Mouse (Mus musculus) neural tube, embryonic 11.5 days (tissue): ENCODE measurements around the gene Pld1. TPM values are rescaled to one million over a fixed set of nuclear protein-coding genes. Genes with fewer than 3 reads are reported as not detected.

Experiments used
- ATAC-seq: fragments of 200-750 bp; cut with Nextera tagmentation; 2 replicates; pipeline ENCODE4 v1.8.0; 2017; ENCODE audit warnings: moderate number of reproducible peaks, mild to moderate bottlenecking, moderate TSS enrichment, moderate library complexity; ENCODE audit not compliant: insufficient read depth, low FRiP score, low TSS enrichment
- DNase-seq: peaks from one replicate; pipeline ENCODE4 v3.0.0-alpha.2; 2015; ENCODE audit warnings: low spot score
- H3K27ac ChIP-seq: fragments of 300-500 bp; sonication (generic); 2 replicates; pipeline ENCODE4 v1.5.1; 2014; ENCODE audit warnings: low read depth, mild to moderate bottlenecking, low read length
- H3K27me3 ChIP-seq: fragments of 300-500 bp; sonication (generic); 2 replicates; pipeline ENCODE4 v1.6.1; 2014; ENCODE audit warnings: mild to moderate bottlenecking, low read length, mixed read lengths; ENCODE audit not compliant: control insufficient read depth, insufficient read depth
- H3K36me3 ChIP-seq: fragments of 300-500 bp; sonication (generic); 2 replicates; pipeline ENCODE4 v1.6.1; 2014; ENCODE audit warnings: mild to moderate bottlenecking, low read length, moderate library complexity, mixed read lengths; ENCODE audit not compliant: control insufficient read depth, insufficient read depth
- H3K4me1 ChIP-seq: fragments of 300-500 bp; sonication (generic); 2 replicates; pipeline ENCODE4 v1.6.1; 2014; ENCODE audit warnings: low read length, mixed read lengths; ENCODE audit not compliant: control insufficient read depth, insufficient read depth
- H3K4me2 ChIP-seq: fragments of 300-500 bp; sonication (generic); 2 replicates; pipeline ENCODE4 v1.6.1; 2014; ENCODE audit warnings: low read depth, mild to moderate bottlenecking, moderate library complexity
- H3K4me3 ChIP-seq: fragments of 300-500 bp; sonication (generic); 2 replicates; pipeline ENCODE4 v1.5.1; 2014; ENCODE audit warnings: low read depth, low read length
- H3K9ac ChIP-seq: fragments of 300-500 bp; sonication (generic); 2 replicates; pipeline ENCODE4 v1.6.1; 2014; ENCODE audit warnings: mild to moderate bottlenecking, low read length
- H3K9me3 ChIP-seq: fragments of 300-500 bp; sonication (generic); 2 replicates; pipeline ENCODE4 v1.6.1; 2016; ENCODE audit warnings: low read length; ENCODE audit not compliant: control insufficient read depth
- WGBS: fragments of 180-500 bp; shearing (Covaris S2); extraction: QIAGEN DNeasy Blood & Tissue Kit; methylation state at CpG from one replicate; pipeline ENCODE4 v1.1.7; 2014; 5-methylcytosine and 5-hydroxymethylcytosine counted together
- polyA plus RNA-seq: library from polyadenylated mRNA; unstranded; fragments of >200 nt; fragmentation: Nextera tagmentation; extraction: Ambion mirVana; gene quantifications from 2 replicates; pipeline ENCODE4 v1.2.1, GENCODE M21; 2014

Gene Pld1
- polyA plus RNA-seq, 1 experiment from 2014 or later: 2.7 TPM

- ATAC-seq (no peak), DNase-seq (no peak)
- no peak overlapping the region for H3K9ac ChIP-seq
- no peaks in the 10 kb centered on the region for H3K36me3 ChIP-seq
- H3K27ac ChIP-seq: no peak overlapping the region
- no peaks in the 10 kb centered on the region for H3K27me3 ChIP-seq
- no peak overlapping the region for H3K4me3 ChIP-seq
- no peak overlapping the region for H3K4me2 ChIP-seq
- H3K9me3 ChIP-seq: no peaks in the 10 kb centered on the region
- 90% methylated on average over 2 of the region's 2 CpGs for WGBS
- no peaks in the 10 kb centered on the region for H3K4me1 ChIP-seq
Measured at GRCm38 (mm10) chr3:27908316-27908715, 30.2 kb upstream of the Pld1 start.

DNA sequence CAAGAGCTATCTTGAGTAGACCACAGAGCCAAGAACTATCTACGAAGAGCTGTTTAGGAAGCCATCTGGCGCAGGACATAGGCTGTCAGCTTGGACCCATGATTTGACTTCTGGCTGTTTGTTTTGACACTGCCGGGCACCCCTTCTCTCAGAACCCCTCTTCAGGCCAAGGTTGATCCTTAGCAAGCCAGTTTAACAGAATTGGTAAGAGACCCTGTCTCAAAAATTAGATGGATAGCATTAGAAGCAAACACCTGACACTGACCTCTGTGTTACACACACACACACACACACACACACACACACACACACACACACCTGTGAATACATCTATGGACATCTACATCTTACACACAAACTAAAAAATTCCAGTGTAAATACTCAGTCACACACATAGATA is 29.5 kb upstream of the Pld1 start:
- Histone ChIP-seq H3K9ac (no peak overlapping the region), H3K9me3 (no peaks in the 10 kb centered on the region), H3K4me3 (no peak overlapping the region), H3K27ac (no peak overlapping the region), H3K27me3 (no peaks in the 10 kb centered on the region), H3K4me2 (no peak overlapping the region), H3K4me1 (no peaks in the 10 kb centered on the region), H3K36me3 (no peaks in the 10 kb centered on the region)
- DNase-seq (no peak), ATAC-seq (no peak)
- 90% methylated on average over 3 of the region's 3 CpGs for WGBS

DNA sequence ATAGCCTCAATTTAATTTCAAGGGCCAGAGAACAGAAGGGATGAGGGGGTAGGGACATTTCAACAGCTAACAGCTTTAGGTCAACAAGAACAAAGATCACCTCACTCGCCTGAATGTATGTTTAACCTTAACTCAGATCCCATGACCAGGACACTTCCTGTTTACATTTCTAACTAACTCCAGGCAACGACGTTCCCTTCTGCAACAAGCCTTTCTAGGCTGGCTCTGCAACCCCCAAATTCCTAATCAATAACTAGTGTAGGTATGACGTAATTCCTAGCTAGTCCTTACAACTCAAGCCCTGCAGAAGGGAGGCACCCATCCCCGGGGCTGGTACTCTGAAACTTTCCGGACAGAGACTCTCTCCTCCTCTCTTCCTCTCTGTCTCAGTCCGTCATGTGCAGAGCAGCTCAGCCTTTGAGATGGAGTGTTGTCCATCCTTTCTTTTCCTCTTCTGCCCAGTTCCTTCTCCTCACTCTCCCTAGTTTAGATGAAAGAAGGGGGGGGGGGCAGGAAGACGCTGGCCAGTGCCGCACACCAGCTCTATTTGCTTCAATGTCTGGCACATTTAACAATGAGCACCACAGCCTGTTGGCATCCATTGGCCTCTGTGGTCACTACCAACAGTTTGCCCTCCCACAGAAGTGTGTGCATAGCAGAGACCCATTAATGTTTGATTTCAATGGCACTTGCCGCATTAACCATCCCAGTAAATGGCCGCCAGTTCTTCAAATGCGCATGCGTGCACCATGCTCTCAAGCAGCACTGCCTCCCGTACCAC is 19.6 kb upstream of the Pld1 start:
- Histone ChIP-seq H3K9ac (no peak overlapping the region), H3K4me2 (no peak overlapping the region), H3K4me3 (no peak overlapping the region), H3K4me1 (no peaks in the 10 kb centered on the region), H3K9me3 (no peaks in the 10 kb centered on the region), H3K27me3 (no peaks in the 10 kb centered on the region), H3K27ac (no peak overlapping the region), H3K36me3 (no peaks in the 10 kb centered on the region; the same call in 1 of the 2 replicates)
- 88% methylated on average over 14 of the region's 14 CpGs for WGBS
- DNase-seq: no peak
- no peak for ATAC-seq

DNA sequence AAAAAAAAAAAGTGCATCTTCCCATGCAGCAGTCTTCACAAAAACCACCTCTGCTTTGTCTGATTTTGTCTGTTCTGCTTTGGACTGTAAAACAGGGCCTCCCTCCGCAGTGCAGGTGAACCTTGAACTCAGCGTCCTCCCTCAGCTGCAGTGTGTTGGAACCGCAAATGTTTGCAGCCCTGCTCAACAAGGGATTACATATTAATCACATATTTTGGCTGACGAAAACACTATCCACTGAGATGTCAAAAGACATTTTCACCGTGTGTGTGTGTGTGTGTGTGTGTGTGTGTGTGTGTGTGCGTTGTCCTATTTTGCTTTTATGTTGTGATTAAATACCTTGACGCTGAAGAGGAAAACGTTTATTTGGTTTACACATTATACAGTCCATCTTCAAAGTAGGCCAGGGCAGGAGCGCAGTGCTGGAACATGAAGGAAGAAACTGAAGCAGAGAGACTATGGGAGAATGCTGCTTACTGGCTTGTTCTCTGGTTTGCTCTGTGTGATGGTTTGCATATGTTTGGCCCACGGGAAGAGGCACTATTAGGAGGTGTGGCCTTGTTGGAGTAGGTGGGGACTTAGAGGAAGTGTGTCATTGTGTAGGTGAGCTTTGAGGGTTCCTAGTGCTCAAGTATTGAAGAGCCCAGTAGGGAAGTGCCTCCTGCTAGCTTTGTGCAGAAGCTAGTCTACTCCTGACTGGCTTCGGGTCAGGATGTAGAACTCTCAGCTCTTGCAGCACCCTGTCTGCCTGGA is 17.1 kb upstream of the Pld1 start:
- 87% methylated on average over 11 of the region's 11 CpGs for WGBS
- Histone ChIP-seq H3K9me3 (no peaks in the 10 kb centered on the region), H3K9ac (no peak overlapping the region), H3K4me2 (no peak overlapping the region), H3K4me3 (no peak overlapping the region), H3K4me1 (no peaks in the 10 kb centered on the region), H3K27me3 (no peaks in the 10 kb centered on the region), H3K27ac (no peak overlapping the region), H3K36me3 (no peaks in the 10 kb centered on the region; the same call in 1 of the 2 replicates)
- DNase-seq: no peak
- ATAC-seq: no peak

DNA sequence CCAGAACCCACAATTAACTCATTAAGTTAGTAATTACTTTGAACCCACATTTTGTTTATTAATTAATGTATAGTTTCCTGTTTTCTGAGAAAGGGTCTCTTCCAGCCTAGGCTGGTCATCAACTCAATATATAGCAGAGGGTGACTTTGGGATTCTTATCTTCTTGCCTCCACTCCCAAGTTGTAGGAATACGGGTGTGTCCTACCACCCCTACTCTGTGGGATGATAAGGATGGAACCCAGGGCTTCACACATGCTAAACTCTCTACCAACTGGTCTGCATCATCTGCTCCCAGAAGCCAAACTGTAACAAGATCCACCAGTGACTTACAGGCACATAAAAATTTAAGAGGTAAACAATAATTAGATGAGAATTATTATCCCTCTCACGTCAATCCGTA is 14.5 kb upstream of the Pld1 start:
- Histone ChIP-seq H3K4me3 (no peak overlapping the region), H3K9ac (no peak overlapping the region), H3K4me1 (no peaks in the 10 kb centered on the region), H3K36me3 (no peaks in the 10 kb centered on the region; the same call in 1 of the 2 replicates), H3K9me3 (no peaks in the 10 kb centered on the region), H3K27ac (no peak overlapping the region), H3K27me3 (no peaks in the 10 kb centered on the region), H3K4me2 (no peak overlapping the region)
- 87% methylated on average over 3 of the region's 3 CpGs for WGBS
- no peak for ATAC-seq
- no peak for DNase-seq

GRCm38 (mm10) chr3:27929219-27929618 is 9.3 kb upstream of the Pld1 start:
- H3K4me3 ChIP-seq: no peak overlapping the region
- no peak for ATAC-seq
- no peaks in the 10 kb centered on the region for H3K36me3 ChIP-seq
- DNase-seq: no peak
- H3K9ac ChIP-seq: no peak overlapping the region
- H3K4me1 ChIP-seq: no peaks in the 10 kb centered on the region
- WGBS: 89% methylated on average over 4 of the region's 4 CpGs
- no peak overlapping the region for H3K4me2 ChIP-seq
- H3K27me3 ChIP-seq: no peaks in the 10 kb centered on the region
- no peak overlapping the region for H3K27ac ChIP-seq
- no peaks in the 10 kb centered on the region for H3K9me3 ChIP-seq

DNA sequence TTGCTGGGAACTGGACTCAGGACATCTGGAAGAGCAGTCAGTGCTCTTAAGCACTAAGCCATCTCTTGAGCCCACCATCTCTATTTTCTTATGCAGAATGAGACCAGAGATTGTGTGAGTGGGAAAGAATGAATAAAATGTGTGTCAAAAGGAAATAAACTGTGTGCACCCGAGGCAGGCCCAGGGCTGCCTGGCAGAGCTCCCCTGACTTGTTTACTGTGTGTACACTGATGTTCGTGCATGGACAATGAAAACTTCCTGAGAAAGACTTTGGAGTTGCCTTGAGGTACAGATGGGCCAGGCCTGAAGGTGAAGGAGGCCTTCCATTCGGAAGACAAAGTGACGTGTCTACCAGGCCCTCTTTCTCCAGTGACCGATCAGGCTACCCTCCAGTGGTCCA is 6.1 kb upstream of the Pld1 start:
- H3K4me3 ChIP-seq: no peak overlapping the region
- H3K36me3 ChIP-seq: no peaks in the 10 kb centered on the region
- H3K4me1 ChIP-seq: no peaks in the 10 kb centered on the region
- H3K27me3 ChIP-seq: no peaks in the 10 kb centered on the region
- H3K9ac ChIP-seq: no peak overlapping the region
- no peaks in the 10 kb centered on the region for H3K9me3 ChIP-seq
- DNase-seq (no peak), ATAC-seq (no peak)
- WGBS: 88% methylated on average over 5 of the region's 5 CpGs
- H3K27ac ChIP-seq: no peak overlapping the region
- no peak overlapping the region for H3K4me2 ChIP-seq

GRCm38 (mm10) chr3:27935644-27936043 is 2.9 kb upstream of the Pld1 start:
- Histone ChIP-seq H3K27me3 (no peaks in the 10 kb centered on the region), H3K36me3 (no peaks in the 10 kb centered on the region), H3K9me3 (no peaks in the 10 kb centered on the region), H3K4me3 (no peak overlapping the region), H3K4me2 (no peak overlapping the region), H3K27ac (no peak overlapping the region), H3K9ac (no peak overlapping the region), H3K4me1 (no peaks in the 10 kb centered on the region)
- no peak for ATAC-seq
- 62% methylated on average over 3 of the region's 3 CpGs for WGBS
- DNase-seq: no peak

DNA sequence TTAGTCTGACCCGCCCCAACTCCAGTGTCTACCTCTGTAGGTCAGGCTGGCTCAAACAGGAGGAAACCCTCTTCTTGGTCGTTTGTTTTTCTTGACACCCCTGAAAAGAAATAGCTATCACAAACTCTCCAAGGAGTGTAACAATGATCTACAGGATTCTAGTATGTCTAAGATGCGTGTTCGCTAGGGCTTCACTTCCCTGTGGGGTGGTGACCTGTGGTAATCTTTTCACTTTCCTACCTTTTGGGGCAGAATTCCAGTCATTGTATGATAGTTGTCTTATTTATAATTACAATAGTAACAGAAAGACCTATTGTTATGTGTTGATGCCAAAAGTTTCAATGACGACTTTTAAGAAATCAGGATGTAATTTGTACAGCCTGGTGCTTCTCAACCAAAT is 1.8 kb upstream of the Pld1 start:
- H3K9me3 ChIP-seq: no peaks in the 10 kb centered on the region
- H3K36me3 ChIP-seq: no peaks in the 10 kb centered on the region
- H3K27me3 ChIP-seq: no peaks in the 10 kb centered on the region
- 85% methylated on average over 5 of the region's 5 CpGs for WGBS
- DNase-seq (no peak), ATAC-seq (no peak)
- no peak overlapping the region for H3K4me3 ChIP-seq
- no peak overlapping the region for H3K4me2 ChIP-seq
- H3K9ac ChIP-seq: no peak overlapping the region
- H3K4me1 ChIP-seq: no peaks in the 10 kb centered on the region
- H3K27ac ChIP-seq: no peak overlapping the region
